Mouse (Mus musculus) MEL (cell line): Measurements from ENCODE around the gene Zp1. TPM values are rescaled to one million over a fixed set of nuclear protein-coding genes. Genes with fewer than 3 reads are reported as not detected.

ENCODE experiments used
- DNase-seq: peaks from one replicate; pipeline ENCODE4 v3.0.0; 2011; ENCODE audit warnings: low read depth, low spot score
- H3K27ac ChIP-seq: 2 replicates; pipeline ENCODE4 v1.5.1; 2012; ENCODE audit warnings: low read depth, mild to moderate bottlenecking, control low read depth, low read length, moderate library complexity; ENCODE audit not compliant: control insufficient read depth
- H3K27me3 ChIP-seq, 2 experiments: fragments of 150-350 bp in 1 of 2; sonication (generic) in 1 of 2; 2 replicates each; pipeline ENCODE4 v1.6.1; 2012; ENCODE audit warnings: low read length in 2 of 2, mild to moderate bottlenecking in 2 of 2, improper control_type of control experiment in 1 of 2, moderate library complexity in 1 of 2; ENCODE audit not compliant: insufficient read depth in 2 of 2, control insufficient read depth in 1 of 2
- H3K36me3 ChIP-seq, 2 experiments: 2 replicates each; pipeline ENCODE4 v1.6.1; 2012 to 2014; ENCODE audit warnings: low read length in 2 of 2, improper control_type of control experiment in 1 of 2, inconsistent platforms in 1 of 2, mild to moderate bottlenecking in 1 of 2; ENCODE audit not compliant: insufficient read depth in 2 of 2, control insufficient read depth in 1 of 2
- H3K4me1 ChIP-seq, 2 experiments: fragments of 150-350 bp in 1 of 2; sonication (generic) in 1 of 2; 2 replicates each; pipeline ENCODE4 v1.6.1; 2012; ENCODE audit warnings: low read length in 2 of 2, improper control_type of control experiment in 1 of 2, mild to moderate bottlenecking in 1 of 2; ENCODE audit not compliant: insufficient read depth in 2 of 2, control insufficient read depth in 1 of 2
- H3K4me3 ChIP-seq, 2 experiments: fragments of 150-350 bp in 1 of 2; sonication (generic) in 1 of 2; 2 replicates each; pipeline ENCODE4 v1.5.1; 2012; ENCODE audit warnings: low read depth in 2 of 2, low read length in 2 of 2, mild to moderate bottlenecking in 2 of 2, moderate library complexity in 2 of 2, control low read depth in 1 of 2, improper control_type of control experiment in 1 of 2; ENCODE audit not compliant: control insufficient read depth in 1 of 2, insufficient read depth in 1 of 2
- H3K79me2 ChIP-seq: 2 replicates; pipeline ENCODE4 v1.6.1; 2012; ENCODE audit warnings: mild to moderate bottlenecking, low read length, moderate library complexity; ENCODE audit not compliant: control insufficient read depth, poor library complexity, insufficient read depth
- H3K9ac ChIP-seq: 2 replicates; pipeline ENCODE4 v1.6.1; 2012; ENCODE audit warnings: low read depth, mild to moderate bottlenecking, control low read depth, low read length, moderate library complexity; ENCODE audit not compliant: control insufficient read depth, poor library complexity, severe bottlenecking
- H3K9me3 ChIP-seq: fragments of 150-350 bp; sonication (generic); replicated peaks from 2 replicates; pipeline ENCODE4 v1.6.1; 2012; ENCODE audit warnings: mild to moderate bottlenecking, low read length, improper control_type of control experiment, moderate library complexity; ENCODE audit not compliant: insufficient read depth
- E2F4 ChIP-seq: IDR thresholded peaks from 2 replicates; pipeline ENCODE4 v1.6.1; 2011; ENCODE audit warnings: low read depth, low read length, improper control_type of control experiment, borderline replicate concordance
- ELF1 ChIP-seq: IDR thresholded peaks from 2 replicates; pipeline ENCODE4 v1.6.1; 2014; ENCODE audit warnings: low read depth, mild to moderate bottlenecking, inconsistent platforms, low read length, improper control_type of control experiment, moderate library complexity
- GABPA ChIP-seq: IDR thresholded peaks from 2 replicates; pipeline ENCODE4 v1.6.1; 2012; ENCODE audit warnings: low read depth, mild to moderate bottlenecking, inconsistent platforms, low read length, improper control_type of control experiment, moderate library complexity
- JUND ChIP-seq: IDR thresholded peaks from 2 replicates; pipeline ENCODE4 v1.6.1; 2011; ENCODE audit warnings: low read depth, mild to moderate bottlenecking, improper control_type of control experiment, low read length
- MAX ChIP-seq: IDR thresholded peaks from 2 replicates; pipeline ENCODE4 v1.6.1; 2011; ENCODE audit warnings: low read length, improper control_type of control experiment
- MAZ ChIP-seq: IDR thresholded peaks from 2 replicates; pipeline ENCODE4 v1.6.1; 2012; ENCODE audit warnings: low read depth, mild to moderate bottlenecking, inconsistent platforms, low read length, improper control_type of control experiment
- MEF2A ChIP-seq: IDR thresholded peaks from 2 replicates; pipeline ENCODE4 v1.6.1; 2014; ENCODE audit warnings: low read depth, mild to moderate bottlenecking, inconsistent platforms, low read length, improper control_type of control experiment; ENCODE audit not compliant: poor library complexity, insufficient replicate concordance, severe bottlenecking; ENCODE audit errors: extremely low read depth
- MYC ChIP-seq: IDR thresholded peaks from 2 replicates; pipeline ENCODE4 v1.6.1; 2011; ENCODE audit warnings: low read depth, mild to moderate bottlenecking, low read length, improper control_type of control experiment, moderate library complexity
- NRF1 ChIP-seq: IDR thresholded peaks from 2 replicates; pipeline ENCODE4 v1.6.1; 2014; ENCODE audit warnings: low read depth, mild to moderate bottlenecking, inconsistent platforms, low read length, improper control_type of control experiment, moderate library complexity; ENCODE audit not compliant: poor library complexity, insufficient read depth, severe bottlenecking
- POLR2AphosphoS2 ChIP-seq: IDR thresholded peaks from 2 replicates; pipeline ENCODE4 v1.6.1; 2011; ENCODE audit warnings: low read length, improper control_type of control experiment
- POLR2AphosphoS5 ChIP-seq: IDR thresholded peaks from 2 replicates; pipeline ENCODE4 v1.6.1; 2012; ENCODE audit warnings: low read depth, borderline replicate concordance, mild to moderate bottlenecking, inconsistent platforms, low read length, moderate library complexity, mixed read lengths
- SMC3 ChIP-seq: IDR thresholded peaks from 2 replicates; pipeline ENCODE4 v1.6.1; 2011; ENCODE audit warnings: low read depth, low read length, improper control_type of control experiment
- TCF12 ChIP-seq: IDR thresholded peaks from 2 replicates; pipeline ENCODE4 v1.6.1; 2014; ENCODE audit warnings: low read depth, mild to moderate bottlenecking, inconsistent platforms, low read length, improper control_type of control experiment, moderate library complexity
- UBTF ChIP-seq: IDR thresholded peaks from 2 replicates; pipeline ENCODE4 v1.6.1; 2012; ENCODE audit warnings: low read depth, mild to moderate bottlenecking, inconsistent platforms, low read length, improper control_type of control experiment, moderate library complexity, borderline replicate concordance; ENCODE audit not compliant: insufficient read depth
- USF1 ChIP-seq: IDR thresholded peaks from 2 replicates; pipeline ENCODE4 v1.6.1; 2014; ENCODE audit warnings: low read depth, mild to moderate bottlenecking, inconsistent platforms, low read length, improper control_type of control experiment, moderate library complexity
- USF2 ChIP-seq, 2 experiments: IDR thresholded peaks; 2 replicates each; pipeline ENCODE4 v1.6.1; 2011 to 2012; ENCODE audit warnings: improper control_type of control experiment in 2 of 2, low read length in 2 of 2, borderline replicate concordance in 1 of 2, inconsistent platforms in 1 of 2, low read depth in 1 of 2, mild to moderate bottlenecking in 1 of 2; ENCODE audit not compliant: insufficient read depth in 1 of 2
- ZC3H11A ChIP-seq: IDR thresholded peaks from 2 replicates; pipeline ENCODE4 v1.6.1; 2012; ENCODE audit warnings: low read depth, mild to moderate bottlenecking, inconsistent platforms, low read length, improper control_type of control experiment
- ZKSCAN1 ChIP-seq: IDR thresholded peaks from 2 replicates; pipeline ENCODE4 v1.6.1; 2012; ENCODE audit warnings: low read depth, mild to moderate bottlenecking, inconsistent platforms, low read length, improper control_type of control experiment, moderate library complexity
- ZMIZ1 ChIP-seq: IDR thresholded peaks from 2 replicates; pipeline ENCODE4 v1.6.1; 2012; ENCODE audit warnings: low read depth, mild to moderate bottlenecking, inconsistent platforms, low read length, improper control_type of control experiment, moderate library complexity
- polyA plus RNA-seq, 2 experiments: library from polyadenylated mRNA; stranded (reverse) in 1 of 2; unstranded in 1 of 2; fragments of >175 nt in 1 of 2; fragments of >200 nt in 1 of 2; gene quantifications; 2 replicates each; pipeline versions ENCODE4 v1.2.1 to v1.2.4; 2012; ENCODE audit warnings: low replicate concordance in 2 of 2, low read depth in 1 of 2; ENCODE audit not compliant: insufficient read length in 2 of 2, insufficient read depth in 1 of 2, missing spikeins in 1 of 2
- total RNA-seq: library from RNA; depleted of rRNA; stranded (reverse); fragments of 300-350 nt; gene quantifications from 2 replicates; pipeline ENCODE4 v1.2.3, GENCODE M21; 2012; rRNA removed

The Zp1 gene
- total RNA-seq: not detected in 2 replicates
- polyA plus RNA-seq: not detected

- no peak within 1 kb of the TSS for H3K27ac ChIP-seq
- no peaks in the 10 kb centered on the region for H3K79me2 ChIP-seq
- TF ChIP-seq MYC: no peak
- TF ChIP-seq ZKSCAN1: no peak
- no peaks in the 10 kb centered on the region for H3K4me1 ChIP-seq
- DNase-seq: no peak
- no peaks in the 10 kb centered on the region for H3K36me3 ChIP-seq
- H3K27me3 ChIP-seq: peaks cover 0 to 4% of the 10 kb centered on the region in 2 experiments; a peak in 3 of 4 replicates
- no peak within 1 kb of the TSS for H3K9ac ChIP-seq
- no peaks in the 10 kb centered on the region for H3K9me3 ChIP-seq
- no peak within 1 kb of the TSS for H3K4me3 ChIP-seq
Measured at GRCm38 (mm10) chr19:10920532-10920931, at the start of gene Zp1. Gene Zp1, minus strand, starts transcription at chr19:10920632.

- no peak overlapping the region for H3K4me3 ChIP-seq
- no peaks in the 10 kb centered on the region for H3K9me3 ChIP-seq
- peaks cover 2 to 6% of the 10 kb centered on the region in 2 experiments; a peak in 3 of 4 replicates for H3K4me1 ChIP-seq
- H3K27me3 ChIP-seq: peaks cover 7 to 8% of the 10 kb centered on the region in 2 experiments
- no peaks in the 10 kb centered on the region for H3K79me2 ChIP-seq
- H3K36me3 ChIP-seq: peaks cover 0 to 5% of the 10 kb centered on the region in 2 experiments; a peak in 2 of 4 replicates
- no peak for DNase-seq
- TF ChIP-seq JUND (no peak), MAX (no peak), SMC3 (no peak), MAZ (no peak), GABPA (no peak), ELF1 (no peak), USF2 (IDR thresholded peaks at IDR 0.05; ENCODE audit: borderline replicate concordance in 1 of 2, insufficient read depth in 1 of 2, low read depth in 1 of 2, low read length in 2 of 2) (no peak), UBTF (no peak), ZC3H11A (no peak), NRF1 (no peak), MYC (no peak)
- no peak overlapping the region for H3K9ac ChIP-seq
- no peak overlapping the region for H3K27ac ChIP-seq
Measured at GRCm38 (mm10) chr19:10968578-10968977, 48.1 kb upstream of the Zp1 start.

- TF ChIP-seq POLR2AphosphoS2 (no peak), USF2 (IDR thresholded peaks at IDR 0.05; ENCODE audit: borderline replicate concordance in 1 of 2, insufficient read depth in 1 of 2, low read depth in 1 of 2, low read length in 2 of 2) (no peak), E2F4 (no peak), TCF12 (no peak), ZMIZ1 (no peak), USF1 (no peak), SMC3 (no peak), MEF2A (no peak), POLR2AphosphoS5 (no peak), UBTF (no peak)
- Histone ChIP-seq H3K4me3 (no peak overlapping the region), H3K9me3 (no peaks in the 10 kb centered on the region), H3K9ac (no peak overlapping the region), H3K4me1 (peaks cover 2 to 6% of the 10 kb centered on the region in 2 experiments; a peak in 3 of 4 replicates), H3K27ac (no peak overlapping the region), H3K79me2 (no peaks in the 10 kb centered on the region), H3K36me3 (peaks cover 0 to 5% of the 10 kb centered on the region in 2 experiments; a peak in 2 of 4 replicates), H3K27me3 (peaks cover 9 to 10% of the 10 kb centered on the region in 2 experiments)
- DNase-seq: no peak
Measured at GRCm38 (mm10) chr19:10965721-10966120, 45.3 kb upstream of the Zp1 start.
